Mouse (Mus musculus) right cerebral cortex, postnatal 4 days (tissue): ENCODE data around the gene Tmcc1.

Experiments
- DNase-seq: peaks from one replicate; pipeline ENCODE4 v3.0.0-alpha.2; 2022

Tmcc1 gene

GRCm38 (mm10) chr6:116009426-116009825 is 183.9 kb downstream of the Tmcc1 start:
- DNase-seq: no peak

- peak; percentile 80 for DNase-seq
Measured at GRCm38 (mm10) chr6:116007561-116008173, 185.6 kb downstream of the Tmcc1 start.

- DNase-seq: peak; percentile 5
Measured at GRCm38 (mm10) chr6:116006731-116007130, 186.6 kb downstream of the Tmcc1 start.

GRCm38 (mm10) chr6:116005959-116006288 is 187.4 kb downstream of the Tmcc1 start:
- no peak for DNase-seq

GRCm38 (mm10) chr6:116005275-116005958 is 187.9 kb downstream of the Tmcc1 start:
- DNase-seq: peak; percentile 3

- no peak for DNase-seq
Measured at GRCm38 (mm10) chr6:116004716-116005115, 188.6 kb downstream of the Tmcc1 start.

GRCm38 (mm10) chr6:116004069-116004468 is 189.2 kb downstream of the Tmcc1 start:
- DNase-seq: no peak

- DNase-seq: no peak
Measured at GRCm38 (mm10) chr6:116003516-116003915, 189.8 kb downstream of the Tmcc1 start.

- no peak for DNase-seq
Measured at GRCm38 (mm10) chr6:116002311-116003104, 190.8 kb downstream of the Tmcc1 start.

- DNase-seq: no peak
Measured at GRCm38 (mm10) chr6:116000851-116001250, 192.4 kb downstream of the Tmcc1 start.

- no peak for DNase-seq
Measured at GRCm38 (mm10) chr6:115999227-115999626, 194.1 kb downstream of the Tmcc1 start.

- no peak for DNase-seq
Measured at GRCm38 (mm10) chr6:115998758-115999157, 194.5 kb downstream of the Tmcc1 start.

- DNase-seq: no peak
Measured at GRCm38 (mm10) chr6:115997726-115998311, 195.5 kb downstream of the Tmcc1 start.

GRCm38 (mm10) chr6:115996171-115996851 is 197.0 kb downstream of the Tmcc1 start:
- no peak for DNase-seq

GRCm38 (mm10) chr6:115995531-115995941 is 197.8 kb downstream of the Tmcc1 start:
- no peak for DNase-seq

- peak; percentile 72 for DNase-seq
Measured at GRCm38 (mm10) chr6:115994877-115995520, 198.3 kb downstream of the Tmcc1 start, which contains the start of gene Plxnd1. TSS of gene Plxnd1 (minus strand) at chr6:115995005.

GRCm38 (mm10) chr6:115994146-115994876 is 199.0 kb downstream of the Tmcc1 start:
- peak; percentile 64 for DNase-seq

- peak; percentile 50 for DNase-seq
Measured at GRCm38 (mm10) chr6:115993463-115994145, 199.7 kb downstream of the Tmcc1 start.

- DNase-seq: no peak
Measured at GRCm38 (mm10) chr6:115992981-115993380, 200.3 kb downstream of the Tmcc1 start.

GRCm38 (mm10) chr6:115991881-115992620 is 201.2 kb downstream of the Tmcc1 start:
- DNase-seq: no peak
